Mouse (Mus musculus): Measurements from ENCODE around the gene Gpsm2. TPM values are rescaled to one million over a fixed set of nuclear protein-coding genes. Genes with fewer than 3 reads are reported as not detected.
"Not testable (repeated sequence)": the region's sequence is repeated elsewhere in the genome, so short reads cannot be mapped to it uniquely, and the experiment has no call there.

Gpsm2 gene
- polyA plus RNA-seq, 1 experiment: 0.83 TPM

GRCm38 (mm10) chr3:108653710-108654379 is 68.3 kb downstream of the Gpsm2 start, which contains the start of gene Clcc1:
Gene Clcc1, plus strand, starts transcription at chr3:108653913.
- H3K4me3 ChIP-seq (ENCODE audit: insufficient read depth, low read depth, low read length): peak within 1 kb of the TSS; percentile 100
- H3K4me1 ChIP-seq (ENCODE audit: control insufficient read depth, insufficient read depth, insufficient read length, low read length): peaks cover 6% of the 10 kb centered on the region; the same call in 1 of the 2 replicates
- H3K27ac ChIP-seq (replicated peaks; ENCODE audit: low read depth, low read length): peak within 1 kb of the TSS; percentile 86

DNA sequence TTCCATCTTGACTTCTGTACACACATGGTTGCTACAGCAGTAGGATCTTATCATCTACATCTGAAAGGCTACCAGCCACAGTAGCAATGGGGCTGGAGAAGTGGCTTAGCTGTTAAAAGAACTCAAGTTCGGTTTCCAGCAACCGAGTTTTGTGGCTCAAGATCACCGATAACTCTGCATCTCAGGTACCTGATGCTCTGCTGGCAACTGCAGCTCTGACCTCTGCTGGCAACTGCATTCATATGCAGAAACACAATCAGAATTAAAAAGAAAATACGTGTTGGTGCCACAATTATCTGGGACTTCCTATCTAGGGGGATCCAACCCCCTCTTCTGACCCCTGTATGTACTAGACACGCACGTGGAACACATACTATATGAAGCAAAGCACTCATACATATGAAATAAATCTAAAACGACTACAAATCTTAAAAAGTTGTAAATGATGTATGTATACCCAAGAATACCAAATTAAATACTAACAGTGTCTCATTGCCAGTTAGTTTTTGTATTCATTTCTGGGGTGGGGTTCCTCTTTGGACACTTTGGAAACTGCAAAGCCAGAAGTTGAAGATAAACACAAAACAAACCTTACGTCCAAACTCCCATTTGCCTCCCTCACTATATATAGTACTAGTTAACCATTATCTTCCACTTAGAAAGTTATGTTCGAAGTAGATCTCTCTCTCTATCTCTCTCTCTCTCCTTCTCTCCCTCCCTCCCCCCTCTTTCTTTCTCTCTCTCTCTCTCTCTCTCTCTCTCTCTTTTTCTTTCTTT is 69.1 kb downstream of the Gpsm2 start:
- Histone ChIP-seq H3K4me1 (ENCODE audit: control insufficient read depth, insufficient read depth, insufficient read length, low read length) (peaks cover 6% of the 10 kb centered on the region; the same call in 1 of the 2 replicates), H3K27ac (replicated peaks; ENCODE audit: low read depth, low read length) (no peak overlapping the region), H3K4me3 (ENCODE audit: insufficient read depth, low read depth, low read length) (no peak overlapping the region; the same call in 1 of the 2 replicates)

- not testable (repeated sequence) for H3K27ac ChIP-seq (replicated peaks; ENCODE audit: low read depth, low read length); H3K4me1 ChIP-seq (ENCODE audit: control insufficient read depth, insufficient read depth, insufficient read length, low read length); H3K4me3 ChIP-seq (ENCODE audit: insufficient read depth, low read depth, low read length)
Observed at GRCm38 (mm10) chr3:108647681-108648080, 74.4 kb downstream of the Gpsm2 start.

DNA sequence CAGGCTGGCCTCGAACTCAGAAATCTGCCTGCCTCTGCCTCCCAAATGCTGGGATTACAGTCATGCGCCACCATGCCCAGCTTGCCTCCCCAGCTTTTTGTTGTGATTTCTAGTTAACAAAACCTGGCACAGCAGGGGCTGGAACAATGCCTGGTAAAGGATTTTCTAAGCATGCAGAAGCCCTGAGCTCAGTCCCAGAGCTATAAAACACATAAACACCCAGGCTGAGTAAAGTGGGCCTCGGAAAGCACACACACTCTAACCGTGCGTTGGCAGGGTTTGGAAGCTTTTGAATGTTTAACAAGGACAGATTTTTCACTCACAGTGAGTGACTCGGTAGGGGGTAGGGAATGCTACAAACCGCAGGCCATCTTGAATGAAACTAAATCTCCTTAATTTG is 76.1 kb downstream of the Gpsm2 start:
- no peaks in the 10 kb centered on the region for H3K4me1 ChIP-seq (ENCODE audit: control insufficient read depth, insufficient read depth, insufficient read length, low read length)
- H3K4me3 ChIP-seq (ENCODE audit: insufficient read depth, low read depth, low read length): no peak overlapping the region
- no peak overlapping the region for H3K27ac ChIP-seq (replicated peaks; ENCODE audit: low read depth, low read length)

DNA sequence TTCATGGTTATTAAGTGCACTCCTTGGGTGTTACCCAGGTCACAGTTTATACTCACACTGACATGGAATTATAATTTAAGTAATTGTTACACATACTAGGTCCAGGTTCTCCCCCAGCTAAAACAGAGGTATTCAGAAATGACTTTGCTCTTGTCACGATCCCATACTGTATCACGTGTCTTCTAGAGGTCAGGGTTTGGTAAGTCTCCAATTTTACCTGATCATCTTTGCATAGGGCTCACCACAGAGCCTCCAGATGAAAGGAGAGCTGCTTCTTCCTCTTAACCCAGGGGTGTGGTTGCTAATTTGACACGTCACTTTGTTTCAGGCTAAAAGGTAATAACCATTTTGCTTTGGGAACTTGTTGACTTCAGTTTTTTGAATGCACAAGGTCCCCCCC is 77.3 kb downstream of the Gpsm2 start:
- H3K4me1 ChIP-seq (ENCODE audit: control insufficient read depth, insufficient read depth, insufficient read length, low read length): no peaks in the 10 kb centered on the region
- H3K4me3 ChIP-seq (ENCODE audit: insufficient read depth, low read depth, low read length): no peak overlapping the region
- no peak overlapping the region for H3K27ac ChIP-seq (replicated peaks; ENCODE audit: low read depth, low read length)

GRCm38 (mm10) chr3:108640998-108641397 is 81.1 kb downstream of the Gpsm2 start:
- Histone ChIP-seq H3K27ac (replicated peaks; ENCODE audit: low read depth, low read length) (no peak overlapping the region), H3K4me3 (ENCODE audit: insufficient read depth, low read depth, low read length) (no peak overlapping the region), H3K4me1 (ENCODE audit: control insufficient read depth, insufficient read depth, insufficient read length, low read length) (no peaks in the 10 kb centered on the region)

DNA sequence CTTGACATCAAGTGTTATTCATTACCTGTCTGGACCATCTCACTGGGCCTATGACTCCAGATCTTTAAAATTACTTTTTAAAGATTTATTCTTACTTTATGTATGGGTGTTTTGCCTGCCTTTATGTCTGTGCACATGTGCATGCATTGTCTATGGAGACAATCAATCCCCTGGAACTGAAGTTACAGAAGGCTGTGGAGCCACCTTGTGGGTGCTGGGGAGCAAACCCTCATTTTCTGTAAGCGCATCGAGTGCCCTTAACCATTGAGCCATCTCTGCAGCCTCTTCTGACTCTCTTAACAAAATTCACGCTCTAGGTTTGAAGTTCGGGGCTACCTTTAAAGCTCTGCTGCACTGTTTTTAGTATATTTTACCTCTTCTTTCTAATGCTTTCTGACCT is 82.7 kb downstream of the Gpsm2 start:
- no peaks in the 10 kb centered on the region for H3K4me1 ChIP-seq (ENCODE audit: control insufficient read depth, insufficient read depth, insufficient read length, low read length)
- no peak overlapping the region for H3K27ac ChIP-seq (replicated peaks; ENCODE audit: low read depth, low read length)
- no peak overlapping the region for H3K4me3 ChIP-seq (ENCODE audit: insufficient read depth, low read depth, low read length)

DNA sequence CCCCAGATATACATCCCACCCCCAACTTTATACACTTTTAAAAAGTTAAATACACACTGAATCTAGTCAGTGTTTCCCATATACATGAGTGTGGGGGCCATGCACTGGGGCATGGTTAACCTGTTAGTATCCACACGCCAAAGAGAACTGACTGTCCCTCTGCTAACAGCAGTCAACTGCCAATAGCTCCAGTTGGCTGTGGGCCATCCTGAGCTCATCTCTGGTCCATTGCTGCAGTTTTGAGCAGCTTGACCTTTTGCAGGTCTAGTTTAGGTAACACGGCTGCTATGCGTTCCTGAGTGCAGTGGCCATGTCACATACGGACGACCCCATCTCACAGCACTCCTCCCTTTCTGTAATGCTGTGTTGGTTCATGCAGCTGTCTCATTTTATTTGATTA is 87.3 kb downstream of the Gpsm2 start:
- no peak overlapping the region for H3K4me3 ChIP-seq (ENCODE audit: insufficient read depth, low read depth, low read length)
- no peaks in the 10 kb centered on the region for H3K4me1 ChIP-seq (ENCODE audit: control insufficient read depth, insufficient read depth, insufficient read length, low read length)
- no peak overlapping the region for H3K27ac ChIP-seq (replicated peaks; ENCODE audit: low read depth, low read length)

Other genes with a start within 250 kb of the Gpsm2 start
- gene 1700013F07Rik, start 188.2 kb downstream of the Gpsm2 start, polyA plus RNA-seq (2012; ENCODE audit: insufficient read depth, insufficient read length, missing spikeins): not detected in 2 replicates
- gene 5330417C22Rik, start 185.8 kb downstream of the Gpsm2 start, polyA plus RNA-seq (2012; ENCODE audit: insufficient read depth, insufficient read length, missing spikeins): not detected in 2 replicates
- gene Tmem167b, start 159.8 kb downstream of the Gpsm2 start, polyA plus RNA-seq (2012; ENCODE audit: insufficient read depth, insufficient read length, missing spikeins): 24.1 and 27.7 TPM in 2 replicates
- gene Taf13, start 150.6 kb downstream of the Gpsm2 start, polyA plus RNA-seq (2012; ENCODE audit: insufficient read depth, insufficient read length, missing spikeins): 23.7 and 42.7 TPM in 2 replicates
- 4.5 and 5.3 TPM in 2 replicates for gene Wdr47, start 131.0 kb downstream of the Gpsm2 start, polyA plus RNA-seq (2012; ENCODE audit: insufficient read depth, insufficient read length, missing spikeins)
- gene Clcc1, start 68.4 kb downstream of the Gpsm2 start, polyA plus RNA-seq (2012; ENCODE audit: insufficient read depth, insufficient read length, missing spikeins): 16.9 and 18.6 TPM in 2 replicates
- gene Aknad1, start 17.3 kb upstream of the Gpsm2 start, polyA plus RNA-seq (2012; ENCODE audit: insufficient read depth, insufficient read length, missing spikeins): not detected in 2 replicates
- gene Stxbp3, start 118.2 kb upstream of the Gpsm2 start, polyA plus RNA-seq (2012; ENCODE audit: insufficient read depth, insufficient read length, missing spikeins): 21.5 and 25.5 TPM in 2 replicates
- 0.38 TPM in 1 of 2 replicates, not detected in the other for gene Fndc7, start 167.7 kb upstream of the Gpsm2 start, polyA plus RNA-seq (2012; ENCODE audit: insufficient read depth, insufficient read length, missing spikeins)
- gene Prpf38b, start 189.4 kb upstream of the Gpsm2 start, polyA plus RNA-seq (2012; ENCODE audit: insufficient read depth, insufficient read length, missing spikeins): 35.9 and 75.7 TPM in 2 replicates
- not detected in 2 replicates for gene Henmt1, start 217.6 kb upstream of the Gpsm2 start, polyA plus RNA-seq (2012; ENCODE audit: insufficient read depth, insufficient read length, missing spikeins)
- not detected in 2 replicates for gene Gm9857, start 218.1 kb upstream of the Gpsm2 start, polyA plus RNA-seq (2012; ENCODE audit: insufficient read depth, insufficient read length, missing spikeins)

Data from brown adipose tissue, adult 24 weeks (tissue).